Mouse (Mus musculus) thymus, adult 2 months (tissue): ENCODE results near the gene Arhgap5. TPM values are rescaled to one million over a fixed set of nuclear protein-coding genes. Genes with fewer than 3 reads are reported as not detected.
"Not testable (repeated sequence)": the region's sequence is repeated elsewhere in the genome, so short reads cannot be mapped to it uniquely, and the experiment has no call there.

Experiments used
- DNase-seq: peaks from one replicate; pipeline ENCODE4 v3.0.0; 2021
- H3K27ac ChIP-seq: fragments of 200-500 bp; 2 replicates; pipeline ENCODE4 v1.5.1; 2012; ENCODE audit warnings: low read length, control low read depth; ENCODE audit not compliant: control insufficient read depth, insufficient read depth
- H3K27me3 ChIP-seq: fragments of 200-500 bp; 2 replicates; pipeline ENCODE4 v1.6.1; 2012; ENCODE audit warnings: mild to moderate bottlenecking, low read length, moderate library complexity, mixed read lengths; ENCODE audit not compliant: control insufficient read depth, insufficient read depth
- H3K36me3 ChIP-seq: fragments of 200-500 bp; 2 replicates; pipeline ENCODE4 v1.6.1; 2012; ENCODE audit warnings: mild to moderate bottlenecking, low read length, moderate library complexity; ENCODE audit not compliant: control insufficient read depth, insufficient read depth
- H3K4me1 ChIP-seq: fragments of 200-500 bp; replicated peaks from 2 replicates; pipeline ENCODE4 v1.6.1; 2012; ENCODE audit warnings: low read length; ENCODE audit not compliant: control insufficient read depth, insufficient read depth
- H3K4me3 ChIP-seq: fragments of 200-500 bp; 2 replicates; pipeline ENCODE4 v1.5.1; 2012; ENCODE audit warnings: mild to moderate bottlenecking, low read length, control low read depth, moderate library complexity; ENCODE audit not compliant: control insufficient read depth, insufficient read depth
- CTCF ChIP-seq: fragments of 200-500 bp; IDR thresholded peaks from 2 replicates; pipeline ENCODE4 v1.5.1; 2012; ENCODE audit warnings: mild to moderate bottlenecking, control low read depth, low read length, moderate library complexity, borderline replicate concordance; ENCODE audit not compliant: control insufficient read depth, poor library complexity, insufficient read depth; ENCODE audit errors: extremely low read depth
- POLR2A ChIP-seq: fragments of 200-500 bp; IDR thresholded peaks from 2 replicates; pipeline ENCODE4 v1.6.1; 2012; ENCODE audit warnings: mild to moderate bottlenecking, low read length, control low read depth, moderate library complexity; ENCODE audit not compliant: control insufficient read depth, poor library complexity, insufficient read depth; ENCODE audit errors: extremely low read depth
- WGBS: fragments of 180-500 bp; shearing (Covaris S2); methylation state at CpG from one replicate; pipeline ENCODE4 v1.1.7; 2018; 5-methylcytosine and 5-hydroxymethylcytosine counted together
- polyA plus RNA-seq: library from polyadenylated mRNA; depleted of rRNA; stranded (reverse); fragments of >200 nt; gene quantifications from 2 replicates; pipeline ENCODE4 v1.2.3, GENCODE M21; 2012

Arhgap5 gene
- polyA plus RNA-seq, 1 experiment, result 1.3 TPM

DNA sequence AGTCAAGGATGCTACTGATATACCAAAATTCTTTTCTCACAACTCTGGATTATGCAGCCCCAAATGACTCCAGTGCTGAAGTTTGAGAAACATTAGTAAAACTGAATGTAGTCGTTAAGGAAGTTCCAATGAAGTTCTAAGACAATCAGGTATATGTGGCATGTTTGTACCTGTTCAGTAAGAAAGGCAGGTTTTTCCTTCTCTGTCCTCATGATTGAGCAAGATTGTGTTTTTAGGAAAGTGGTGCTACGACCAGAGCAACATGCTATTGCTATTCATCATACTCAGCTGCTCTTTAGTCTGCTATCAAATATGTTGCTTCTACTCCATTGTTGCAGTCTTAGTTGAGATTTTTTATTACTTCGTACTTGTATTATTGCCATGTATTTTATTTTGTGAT, 26.0 kb downstream of the Arhgap5 start:
- no peak for TF ChIP-seq CTCF
- TF ChIP-seq POLR2A, result no peak
- Histone ChIP-seq H3K36me3 (no peaks in the 10 kb centered on the region), H3K27ac (no peak overlapping the region), H3K4me3 (no peak overlapping the region), H3K4me1 (no peaks in the 10 kb centered on the region), H3K27me3 (no peaks in the 10 kb centered on the region)
- 95% methylated on average over 3 of the region's 3 CpGs for WGBS
- no peak for DNase-seq

DNA sequence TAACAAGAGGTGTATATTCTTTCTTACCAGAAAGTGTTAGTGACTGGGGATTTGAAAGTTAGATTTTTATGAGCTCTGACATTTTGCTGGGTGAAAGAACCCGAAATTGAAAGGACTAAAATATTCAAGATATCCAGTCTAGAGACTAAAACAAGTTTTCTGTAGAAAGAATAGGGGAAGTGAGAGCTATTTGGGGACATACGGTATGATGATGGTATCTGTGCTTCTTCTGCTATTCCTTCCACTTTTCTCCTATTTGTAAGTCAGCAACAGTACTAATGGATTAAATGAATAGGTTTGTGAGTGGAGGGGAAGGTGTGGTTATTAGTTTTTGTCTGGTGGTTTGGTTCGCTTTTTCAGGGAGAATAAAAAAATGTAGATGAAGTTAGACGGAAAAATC, 37.5 kb downstream of the Arhgap5 start:
- H3K27me3 ChIP-seq, result no peaks in the 10 kb centered on the region
- no peak overlapping the region for H3K4me3 ChIP-seq
- no peaks in the 10 kb centered on the region for H3K4me1 ChIP-seq
- DNase-seq, result no peak
- TF ChIP-seq CTCF (no peak), POLR2A (no peak)
- no peaks in the 10 kb centered on the region for H3K36me3 ChIP-seq
- 49% methylated on average over 4 of the region's 4 CpGs for WGBS
- no peak overlapping the region for H3K27ac ChIP-seq

DNA sequence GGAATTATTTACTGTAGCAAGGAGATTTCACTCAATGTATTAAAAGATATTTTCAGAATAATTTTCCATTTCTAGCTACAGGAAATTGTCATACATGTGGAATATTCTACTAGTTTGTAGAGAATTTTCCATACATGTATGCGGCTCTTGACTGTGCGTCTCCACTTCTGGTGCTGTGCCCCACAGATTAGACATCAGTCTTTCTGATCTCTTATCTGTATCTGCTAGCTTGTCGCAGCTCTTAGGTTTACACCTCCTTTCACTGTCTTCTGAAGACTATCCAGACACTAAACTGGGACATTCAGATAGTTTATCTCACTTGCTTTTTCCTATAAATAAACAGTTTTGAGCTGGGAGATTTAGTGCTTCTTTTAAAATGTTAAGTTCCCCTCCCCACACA, 40.8 kb downstream of the Arhgap5 start:
- WGBS, result 81% methylated on average over 3 of the region's 3 CpGs
- no peaks in the 10 kb centered on the region for H3K36me3 ChIP-seq
- no peaks in the 10 kb centered on the region for H3K4me1 ChIP-seq
- DNase-seq, result no peak
- no peak overlapping the region for H3K4me3 ChIP-seq
- no peak overlapping the region for H3K27ac ChIP-seq
- TF ChIP-seq POLR2A, result no peak
- no peak for TF ChIP-seq CTCF
- no peaks in the 10 kb centered on the region for H3K27me3 ChIP-seq

DNA sequence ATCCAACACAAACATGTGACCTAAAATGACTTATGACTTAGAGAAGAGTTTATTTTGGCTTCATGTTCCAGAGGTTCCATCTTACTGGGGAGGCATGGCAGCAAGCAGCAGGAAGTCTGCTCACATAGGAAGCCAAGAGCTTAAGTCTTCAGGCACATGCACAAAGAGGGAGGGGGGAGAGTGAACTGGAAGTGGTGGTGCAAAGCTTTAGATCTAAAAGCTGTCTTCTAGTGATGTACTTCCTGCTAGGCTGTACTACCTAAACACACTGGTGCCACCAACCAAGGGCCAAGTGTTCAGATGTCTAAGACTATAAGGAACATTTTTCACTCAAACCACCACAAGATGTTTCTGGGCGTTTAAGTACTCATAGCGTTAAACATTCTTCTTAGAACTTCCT, 48.3 kb downstream of the Arhgap5 start:
- Histone ChIP-seq H3K4me1 (no peaks in the 10 kb centered on the region), H3K36me3 (no peaks in the 10 kb centered on the region), H3K4me3 (no peak overlapping the region), H3K27me3 (no peaks in the 10 kb centered on the region), H3K27ac (no peak overlapping the region)
- 90% methylated on average over 2 of the region's 2 CpGs for WGBS
- no peak for TF ChIP-seq CTCF
- TF ChIP-seq POLR2A, result no peak
- DNase-seq, result peak; percentile 28

DNA sequence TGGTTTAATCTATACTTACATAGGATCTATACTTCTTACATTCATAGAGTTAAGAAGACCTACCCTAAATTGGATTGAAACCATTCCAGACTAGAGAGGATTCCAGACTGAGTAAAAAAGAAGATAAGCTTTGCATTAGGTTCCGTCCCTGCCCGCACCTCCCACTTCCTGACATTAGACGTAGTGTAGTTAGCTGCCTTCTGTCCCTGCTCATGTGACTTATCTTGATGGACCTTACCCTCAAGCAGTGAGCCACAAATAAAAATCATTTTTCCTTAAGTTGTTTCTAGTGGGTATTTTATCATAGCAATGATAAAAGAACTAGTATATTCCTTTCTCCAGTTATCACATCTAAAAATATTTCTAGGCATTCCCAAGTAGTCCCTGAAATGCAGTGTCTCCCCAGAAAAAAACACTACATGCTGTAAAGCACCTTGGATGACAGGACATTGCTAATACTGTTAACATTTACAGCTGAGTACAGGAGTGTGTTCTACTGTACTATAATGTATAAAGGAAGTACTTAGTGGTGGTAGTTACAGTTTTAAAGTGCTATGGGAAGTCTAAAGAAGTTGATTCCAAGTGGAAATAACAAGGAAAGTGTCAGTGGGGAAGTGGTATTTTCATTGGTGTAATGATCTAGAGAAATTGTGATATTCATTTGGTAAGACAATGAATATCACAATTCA, 51.6 kb downstream of the Arhgap5 start:
- no peak for TF ChIP-seq POLR2A
- no peak for TF ChIP-seq CTCF
- no peak overlapping the region for H3K4me3 ChIP-seq
- no peaks in the 10 kb centered on the region for H3K4me1 ChIP-seq
- H3K27me3 ChIP-seq, result no peaks in the 10 kb centered on the region
- no peaks in the 10 kb centered on the region for H3K36me3 ChIP-seq
- DNase-seq, result no peak
- no peak overlapping the region for H3K27ac ChIP-seq
- WGBS, result 92% methylated on average over 3 of the region's 3 CpGs

DNA sequence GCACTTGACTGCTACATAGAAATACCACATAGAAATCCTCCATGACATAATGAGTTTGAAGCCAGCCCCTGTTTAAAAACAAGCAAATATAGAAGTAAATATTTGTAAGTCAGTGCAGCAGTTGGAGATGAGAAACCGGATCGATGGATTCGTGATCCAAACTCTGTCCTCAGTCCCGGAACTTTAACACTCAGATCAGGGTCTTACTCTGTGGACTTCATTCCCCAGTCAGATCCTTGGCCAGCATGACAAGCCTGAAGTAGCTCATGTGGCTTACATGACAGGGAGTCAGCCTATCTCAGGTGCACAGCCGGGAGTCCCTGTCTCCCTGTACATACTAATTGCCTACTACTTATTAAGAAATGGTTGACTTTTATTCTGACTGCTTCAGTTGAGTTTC, 61.9 kb downstream of the Arhgap5 start:
- WGBS, result 98% methylated on average over 5 of the region's 5 CpGs
- no peak for DNase-seq
- H3K4me1 ChIP-seq, result no peaks in the 10 kb centered on the region
- H3K27me3 ChIP-seq, result no peaks in the 10 kb centered on the region
- no peak overlapping the region for H3K27ac ChIP-seq
- no peak overlapping the region for H3K4me3 ChIP-seq
- no peak for TF ChIP-seq POLR2A
- no peak for TF ChIP-seq CTCF
- H3K36me3 ChIP-seq, result no peaks in the 10 kb centered on the region

DNA sequence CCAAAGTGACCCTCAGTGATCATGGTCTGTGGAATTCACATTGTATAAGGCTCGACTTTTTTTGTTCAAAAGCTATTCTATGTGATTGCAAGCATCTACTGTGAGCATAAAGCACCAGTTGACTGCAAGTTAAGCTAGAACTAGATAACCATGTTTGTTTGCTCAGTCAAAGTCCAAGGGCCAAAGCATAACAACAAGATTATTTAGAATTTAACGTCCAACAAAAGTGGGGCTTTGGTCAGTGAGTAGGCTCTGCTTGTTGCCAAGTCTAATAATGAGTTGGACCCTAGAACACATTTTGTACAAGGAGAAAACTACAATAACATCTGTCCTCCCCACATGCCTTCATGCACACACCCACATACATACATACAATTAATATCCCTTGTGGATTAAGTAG, 69.6 kb downstream of the Arhgap5 start:
- H3K4me1 ChIP-seq, result no peaks in the 10 kb centered on the region
- no peak overlapping the region for H3K27ac ChIP-seq
- 92% methylated on average over 2 of the region's 2 CpGs for WGBS
- H3K27me3 ChIP-seq, result no peaks in the 10 kb centered on the region
- no peak overlapping the region for H3K4me3 ChIP-seq
- TF ChIP-seq CTCF (no peak), POLR2A (no peak)
- no peak for DNase-seq
- H3K36me3 ChIP-seq, result no peaks in the 10 kb centered on the region

DNA sequence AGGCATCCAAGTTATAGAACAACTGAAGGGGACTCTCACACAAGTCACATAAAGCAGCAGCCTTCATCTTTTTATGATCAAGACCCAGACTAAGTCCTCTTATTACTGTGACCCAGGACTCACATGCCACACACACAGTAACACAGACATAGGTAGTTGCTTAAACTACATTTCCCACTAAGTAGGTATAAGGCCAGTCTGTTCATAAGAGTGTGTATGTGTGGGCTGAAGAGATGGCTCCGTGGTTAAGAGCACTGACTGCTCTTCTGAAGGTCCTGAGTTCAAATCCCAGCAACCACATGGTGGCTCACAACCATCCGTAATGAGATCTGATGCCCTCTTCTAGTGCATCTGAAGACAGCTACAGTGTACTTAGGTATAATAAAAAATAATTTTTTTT, 82.7 kb downstream of the Arhgap5 start:
- not testable (repeated sequence) for H3K4me1 ChIP-seq, H3K36me3 ChIP-seq, H3K27ac ChIP-seq, H3K4me3 ChIP-seq, DNase-seq, H3K27me3 ChIP-seq
- 83% methylated on average over 2 of the region's 2 CpGs for WGBS
